Mouse (Mus musculus): Measurements from ENCODE around the gene Ncaph2. TPM values are rescaled to one million over a fixed set of nuclear protein-coding genes. Genes with fewer than 3 reads are reported as not detected.

Ncaph2 gene
- polyA plus RNA-seq, 1 experiment from 2014 or later, result 100 TPM

- peak; percentile 70 for ATAC-seq (ENCODE audit: low read depth)
- peaks cover 26% of the 10 kb centered on the region for H3K4me1 ChIP-seq (ENCODE audit: control insufficient read depth, low read depth, low read length)
- peak within 1 kb of the TSS; percentile 100 for H3K4me2 ChIP-seq (ENCODE audit: low read depth, low read length)
- peak within 1 kb of the TSS; percentile 80 for H3K9ac ChIP-seq (ENCODE audit: low read depth, low read length)
- H3K4me3 ChIP-seq (ENCODE audit: low read depth, low read length), result peak within 1 kb of the TSS; percentile 82
- H3K27ac ChIP-seq (ENCODE audit: low read length), result peak within 1 kb of the TSS; percentile 90
- H3K27me3 ChIP-seq (ENCODE audit: control insufficient read depth, insufficient read depth, low read depth, low read length), result peaks cover 26% of the 10 kb centered on the region
- no peaks in the 10 kb centered on the region for H3K9me3 ChIP-seq (replicated peaks; ENCODE audit: control insufficient read depth, low read length)
- peaks cover 38% of the 10 kb centered on the region for H3K36me3 ChIP-seq (ENCODE audit: control insufficient read depth, insufficient read depth)
- under 1% methylated on average over 42 of the region's 42 CpGs for WGBS (ENCODE audit: insufficient replicate concordance)
These were observed 18.3 kb downstream of the Ncaph2 start, which contains the start of gene Sco2 for GRCm38 (mm10) chr15:89373762-89374248. Gene Sco2, minus strand, starts transcription at chr15:89373846.

GRCm38 (mm10) chr15:89374340-89374739 is 18.8 kb downstream of the Ncaph2 start:
- peak overlapping the region; percentile 90; the same call in 1 of the 2 replicates for H3K27ac ChIP-seq (ENCODE audit: low read length)
- no peaks in the 10 kb centered on the region for H3K9me3 ChIP-seq (replicated peaks; ENCODE audit: control insufficient read depth, low read length)
- peak overlapping the region; percentile 100 for H3K4me2 ChIP-seq (ENCODE audit: low read depth, low read length)
- no peak for ATAC-seq (ENCODE audit: low read depth)
- H3K4me1 ChIP-seq (ENCODE audit: control insufficient read depth, low read depth, low read length), result peaks cover 31% of the 10 kb centered on the region
- peaks cover 32% of the 10 kb centered on the region for H3K36me3 ChIP-seq (ENCODE audit: control insufficient read depth, insufficient read depth)
- H3K9ac ChIP-seq (ENCODE audit: low read depth, low read length), result peak overlapping the region; percentile 80
- 57% methylated on average over 9 of the region's 9 CpGs for WGBS (ENCODE audit: insufficient replicate concordance)
- peak overlapping the region; percentile 82 for H3K4me3 ChIP-seq (ENCODE audit: low read depth, low read length)
- H3K27me3 ChIP-seq (ENCODE audit: control insufficient read depth, insufficient read depth, low read depth, low read length), result peaks cover 31% of the 10 kb centered on the region

GRCm38 (mm10) chr15:89374801-89375534 is 19.4 kb downstream of the Ncaph2 start:
- H3K4me1 ChIP-seq (ENCODE audit: control insufficient read depth, low read depth, low read length), result peaks cover 34% of the 10 kb centered on the region
- WGBS (ENCODE audit: insufficient replicate concordance), result 79% methylated on average over 17 of the region's 17 CpGs
- peaks cover 26% of the 10 kb centered on the region for H3K36me3 ChIP-seq (ENCODE audit: control insufficient read depth, insufficient read depth)
- no peak overlapping the region for H3K9ac ChIP-seq (ENCODE audit: low read depth, low read length)
- H3K4me2 ChIP-seq (ENCODE audit: low read depth, low read length), result no peak overlapping the region
- H3K4me3 ChIP-seq (ENCODE audit: low read depth, low read length), result no peak overlapping the region
- ATAC-seq (ENCODE audit: low read depth), result no peak
- no peak overlapping the region for H3K27ac ChIP-seq (ENCODE audit: low read length)
- peaks cover 34% of the 10 kb centered on the region for H3K27me3 ChIP-seq (ENCODE audit: control insufficient read depth, insufficient read depth, low read depth, low read length)
- no peaks in the 10 kb centered on the region for H3K9me3 ChIP-seq (replicated peaks; ENCODE audit: control insufficient read depth, low read length)

DNA sequence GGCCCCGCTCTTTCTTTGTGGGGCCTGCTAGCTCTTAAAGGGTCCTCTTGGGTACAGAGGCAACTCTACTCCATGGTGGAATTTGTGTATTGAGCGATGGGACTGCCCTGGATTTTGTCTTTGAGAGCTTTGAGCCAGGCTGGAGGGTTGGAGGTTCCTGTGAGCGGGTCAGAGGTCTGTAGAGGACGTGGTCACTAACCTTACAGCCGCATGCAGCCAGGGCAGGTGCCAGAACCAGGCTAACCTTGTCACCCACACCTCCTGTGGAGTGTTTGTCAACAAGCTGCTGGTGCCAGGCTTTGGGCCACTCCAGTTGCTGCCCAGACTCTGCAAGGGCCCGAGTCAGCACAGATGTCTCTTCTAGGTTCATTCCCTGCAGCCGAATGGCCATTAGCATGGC is 20.5 kb downstream of the Ncaph2 start:
- ATAC-seq (ENCODE audit: low read depth), result no peak
- H3K4me2 ChIP-seq (ENCODE audit: low read depth, low read length), result no peak overlapping the region
- peaks cover 34% of the 10 kb centered on the region for H3K4me1 ChIP-seq (ENCODE audit: control insufficient read depth, low read depth, low read length)
- H3K27ac ChIP-seq (ENCODE audit: low read length), result no peak overlapping the region
- no peaks in the 10 kb centered on the region for H3K9me3 ChIP-seq (replicated peaks; ENCODE audit: control insufficient read depth, low read length)
- peaks cover 34% of the 10 kb centered on the region for H3K27me3 ChIP-seq (ENCODE audit: control insufficient read depth, insufficient read depth, low read depth, low read length)
- no peak overlapping the region for H3K9ac ChIP-seq (ENCODE audit: low read depth, low read length)
- H3K4me3 ChIP-seq (ENCODE audit: low read depth, low read length), result no peak overlapping the region
- WGBS (ENCODE audit: insufficient replicate concordance), result 70% methylated on average over 7 of the region's 7 CpGs
- H3K36me3 ChIP-seq (ENCODE audit: control insufficient read depth, insufficient read depth), result peaks cover 15% of the 10 kb centered on the region

DNA sequence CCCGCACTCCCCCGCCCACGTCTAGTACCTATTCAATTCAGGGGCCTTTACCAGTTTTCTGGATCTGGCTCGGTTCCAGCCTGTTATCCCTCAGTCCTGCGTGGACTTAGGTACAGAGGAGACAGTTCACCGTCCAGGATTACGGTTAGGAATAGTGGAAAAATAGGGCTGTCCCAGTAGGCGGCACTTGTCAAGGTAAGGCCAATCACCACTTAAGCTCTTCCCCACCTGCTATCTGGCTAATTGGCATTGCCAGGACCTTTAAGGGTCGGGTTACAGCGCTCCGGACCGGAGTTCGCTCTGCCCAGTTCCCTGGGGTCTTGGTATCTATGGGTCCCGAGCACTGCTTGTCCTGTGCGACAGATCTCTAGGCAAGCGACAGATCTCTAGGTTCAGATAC is 21.4 kb downstream of the Ncaph2 start, which contains the start of gene Tymp:
Gene Tymp, minus strand, starts transcription at position 83 of the 400 bp plus-strand sequence.
- peaks cover 34% of the 10 kb centered on the region for H3K27me3 ChIP-seq (ENCODE audit: control insufficient read depth, insufficient read depth, low read depth, low read length)
- H3K4me1 ChIP-seq (ENCODE audit: control insufficient read depth, low read depth, low read length), result peaks cover 34% of the 10 kb centered on the region
- no peak within 1 kb of the TSS for H3K4me3 ChIP-seq (ENCODE audit: low read depth, low read length)
- H3K9me3 ChIP-seq (replicated peaks; ENCODE audit: control insufficient read depth, low read length), result no peaks in the 10 kb centered on the region
- peaks cover 7% of the 10 kb centered on the region for H3K36me3 ChIP-seq (ENCODE audit: control insufficient read depth, insufficient read depth)
- 43% methylated on average over 16 of the region's 16 CpGs for WGBS (ENCODE audit: insufficient replicate concordance)
- no peak within 1 kb of the TSS for H3K9ac ChIP-seq (ENCODE audit: low read depth, low read length)
- H3K27ac ChIP-seq (ENCODE audit: low read length), result no peak within 1 kb of the TSS
- ATAC-seq (ENCODE audit: low read depth), result no peak
- no peak within 1 kb of the TSS for H3K4me2 ChIP-seq (ENCODE audit: low read depth, low read length)

DNA sequence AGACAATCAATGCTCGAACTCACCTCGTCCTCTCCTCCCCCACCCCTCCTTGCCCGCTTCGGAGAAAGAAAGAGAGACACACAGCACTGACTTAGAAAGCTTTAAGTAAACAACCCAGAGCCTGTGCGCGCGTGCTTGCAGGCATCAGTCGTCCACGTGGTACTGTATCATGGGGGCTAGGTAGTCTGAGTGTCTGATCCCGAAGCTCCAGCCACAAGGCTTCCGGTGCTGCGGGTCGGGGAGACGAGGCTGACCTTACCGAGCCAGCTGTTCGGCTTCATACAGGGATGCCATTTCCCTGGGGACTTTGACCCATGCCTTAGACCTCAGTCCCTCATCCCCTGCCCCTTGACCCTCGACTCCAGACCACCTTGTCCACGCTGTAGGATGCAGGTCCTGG is 21.8 kb downstream of the Ncaph2 start:
- no peak overlapping the region for H3K4me2 ChIP-seq (ENCODE audit: low read depth, low read length)
- H3K36me3 ChIP-seq (ENCODE audit: control insufficient read depth, insufficient read depth), result peaks cover 3% of the 10 kb centered on the region
- peaks cover 34% of the 10 kb centered on the region for H3K4me1 ChIP-seq (ENCODE audit: control insufficient read depth, low read depth, low read length)
- peaks cover 34% of the 10 kb centered on the region for H3K27me3 ChIP-seq (ENCODE audit: control insufficient read depth, insufficient read depth, low read depth, low read length)
- ATAC-seq (ENCODE audit: low read depth), result no peak
- H3K27ac ChIP-seq (ENCODE audit: low read length), result no peak overlapping the region
- H3K9me3 ChIP-seq (replicated peaks; ENCODE audit: control insufficient read depth, low read length), result no peaks in the 10 kb centered on the region
- WGBS (ENCODE audit: insufficient replicate concordance), result 14% methylated on average over 18 of the region's 18 CpGs
- no peak overlapping the region for H3K4me3 ChIP-seq (ENCODE audit: low read depth, low read length)
- H3K9ac ChIP-seq (ENCODE audit: low read depth, low read length), result no peak overlapping the region

GRCm38 (mm10) chr15:89377938-89378828 is 22.7 kb downstream of the Ncaph2 start:
- Histone ChIP-seq H3K9ac (ENCODE audit: low read depth, low read length) (peak overlapping the region; percentile 45; the same call in 1 of the 2 replicates), H3K36me3 (ENCODE audit: control insufficient read depth, insufficient read depth) (no peaks in the 10 kb centered on the region), H3K4me2 (ENCODE audit: low read depth, low read length) (peak overlapping the region; percentile 71), H3K4me3 (ENCODE audit: low read depth, low read length) (peak overlapping the region; percentile 52), H3K27me3 (ENCODE audit: control insufficient read depth, insufficient read depth, low read depth, low read length) (peaks cover 34% of the 10 kb centered on the region), H3K9me3 (replicated peaks; ENCODE audit: control insufficient read depth, low read length) (no peaks in the 10 kb centered on the region), H3K27ac (ENCODE audit: low read length) (no peak overlapping the region), H3K4me1 (ENCODE audit: control insufficient read depth, low read depth, low read length) (peaks cover 29% of the 10 kb centered on the region)
- 19% methylated on average over 46 of the region's 46 CpGs for WGBS (ENCODE audit: insufficient replicate concordance)
- no peak for ATAC-seq (ENCODE audit: low read depth)

DNA sequence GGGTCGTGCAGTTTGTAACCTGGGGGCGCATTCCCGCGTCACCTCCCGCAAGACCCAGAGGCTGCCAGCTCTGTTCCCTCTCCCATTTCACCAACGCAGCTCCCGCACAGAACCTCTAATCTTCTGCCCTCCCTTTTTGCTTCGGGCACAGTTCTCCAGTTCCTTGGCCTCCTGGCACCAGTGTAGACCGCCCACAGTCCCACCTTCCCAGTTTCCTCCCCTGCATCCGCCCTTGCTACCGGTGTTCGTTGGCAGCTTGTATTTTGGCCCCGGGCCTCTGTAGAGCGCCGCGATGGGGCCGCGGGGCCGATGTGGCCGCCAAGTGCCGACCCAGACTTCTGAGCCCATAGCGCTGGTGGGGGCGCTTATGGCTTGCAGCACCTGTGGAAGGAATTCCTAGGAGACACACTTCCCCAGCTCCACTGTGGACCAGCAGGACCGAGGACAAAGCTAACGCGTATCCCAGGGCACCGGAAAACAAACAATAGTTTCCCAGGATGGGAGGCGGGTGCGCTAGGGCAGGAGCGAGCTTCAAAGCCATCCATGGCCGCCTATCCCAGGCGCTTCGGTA is 23.4 kb downstream of the Ncaph2 start, which contains the start of gene Odf3b:
Gene Odf3b, minus strand, starts transcription at position 452 of the 571 bp plus-strand sequence.
- peak; percentile 16; the same call in 1 of the 2 replicates for ATAC-seq (ENCODE audit: low read depth)
- Histone ChIP-seq H3K9ac (ENCODE audit: low read depth, low read length) (peak within 1 kb of the TSS; percentile 45), H3K4me2 (ENCODE audit: low read depth, low read length) (peak within 1 kb of the TSS; percentile 71), H3K4me3 (ENCODE audit: low read depth, low read length) (peak within 1 kb of the TSS; percentile 52), H3K27me3 (ENCODE audit: control insufficient read depth, insufficient read depth, low read depth, low read length) (peaks cover 34% of the 10 kb centered on the region), H3K27ac (ENCODE audit: low read length) (no peak within 1 kb of the TSS), H3K4me1 (ENCODE audit: control insufficient read depth, low read depth, low read length) (peaks cover 28% of the 10 kb centered on the region), H3K9me3 (replicated peaks; ENCODE audit: control insufficient read depth, low read length) (no peaks in the 10 kb centered on the region), H3K36me3 (ENCODE audit: control insufficient read depth, insufficient read depth) (no peaks in the 10 kb centered on the region)
- WGBS (ENCODE audit: insufficient replicate concordance), result under 1% methylated on average over 33 of the region's 33 CpGs

All from liver, embryonic 16.5 days (tissue).